Mouse (Mus musculus) layer of hippocampus, adult 2 months (tissue): ENCODE data around the gene Ccdc27. TPM values are rescaled to one million over a fixed set of nuclear protein-coding genes. Genes with fewer than 3 reads are reported as not detected.

Experiments
- DNase-seq, 2 experiments: peaks; one replicate each; pipeline ENCODE4 v3.0.0; 2022; ENCODE audit warnings: low spot score in 2 of 2
- H3K27ac ChIP-seq: fragments of 200-600 bp; 2 replicates; pipeline ENCODE4 v1.8.1; 2022
- H3K4me3 ChIP-seq: fragments of 200-600 bp; 2 replicates; pipeline ENCODE4 v1.8.1; 2022; ENCODE audit warnings: mild to moderate bottlenecking
- CTCF ChIP-seq: fragments of 200-600 bp; conservative IDR thresholded peaks from 2 replicates; pipeline ENCODE4 v1.8.1; 2022; ENCODE audit warnings: antibody characterized with exemption, mild to moderate bottlenecking, moderate library complexity
- long read RNA-seq, 2 experiments: library from polyadenylated mRNA; stranded (forward); transcript quantifications; one replicate each; pipeline ENCODE4 v2.0.0; 2021; ENCODE audit warnings: borderline mapping rate in 2 of 2
- total RNA-seq, 2 experiments: library from RNA; stranded (reverse); gene quantifications; 2 replicates each; pipeline ENCODE4 v1.2.3; 2021

The Ccdc27 gene
- total RNA-seq = 1 to 10 TPM; 1.2 to 1.4 TPM
- long read RNA-seq, experiment 1, partial matches to known transcripts = 0 of 1 reads
- long read RNA-seq, experiment 1, other reads (novel, unspliced or antisense) = 1 of 1 reads
- long read RNA-seq, experiment 2 = 0 reads

DNA sequence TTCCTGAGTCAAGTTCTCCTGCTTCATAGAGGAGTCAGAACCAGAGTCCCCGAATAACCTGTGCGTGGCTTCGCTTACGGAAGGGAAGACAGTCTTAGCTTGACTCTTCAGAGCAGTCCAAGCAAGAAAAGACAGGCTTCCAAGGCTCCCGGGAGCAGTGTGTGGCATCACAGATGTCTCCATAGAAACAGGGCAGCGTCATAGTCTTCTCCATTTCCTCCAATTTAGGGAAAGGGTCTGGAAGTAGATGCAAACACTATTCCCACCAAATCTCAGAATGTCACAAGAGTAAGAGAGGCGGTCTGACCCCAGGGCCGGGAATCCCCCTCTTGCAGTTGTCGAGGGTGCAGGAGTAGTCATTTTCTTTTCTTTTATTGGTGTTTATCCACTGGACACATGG lies at the start of gene Ccdc27:
Ccdc27 (minus strand) TSS at position 101 of the 400 bp plus-strand sequence.
- no peak for TF ChIP-seq CTCF
- Histone ChIP-seq H3K27ac (no peak within 1 kb of the TSS), H3K4me3 (no peak within 1 kb of the TSS)
- DNase-seq = no peak

DNA sequence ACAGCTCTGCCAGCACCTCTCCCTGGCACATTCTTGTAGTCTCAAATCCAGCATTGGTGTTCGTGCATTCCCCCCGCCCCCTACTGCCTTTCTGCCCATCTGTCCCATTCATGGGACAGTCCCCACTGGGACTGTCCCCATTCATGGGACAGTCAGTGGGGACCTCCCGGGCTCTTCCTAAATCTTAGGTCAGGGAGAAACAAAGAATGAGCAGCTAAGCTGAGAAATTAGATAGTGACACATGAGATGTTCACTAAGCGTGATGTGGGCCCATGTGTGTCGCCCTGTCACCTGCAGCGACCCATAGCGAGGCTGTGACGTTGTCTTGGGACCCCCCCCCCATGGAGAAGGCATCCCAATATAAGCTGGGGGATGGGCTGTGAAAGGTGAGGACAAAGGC lies 48.9 kb upstream of the Ccdc27 start:
- no peak for DNase-seq
- no peak for TF ChIP-seq CTCF
- H3K27ac ChIP-seq = no peak overlapping the region
- no peak overlapping the region for H3K4me3 ChIP-seq

DNA sequence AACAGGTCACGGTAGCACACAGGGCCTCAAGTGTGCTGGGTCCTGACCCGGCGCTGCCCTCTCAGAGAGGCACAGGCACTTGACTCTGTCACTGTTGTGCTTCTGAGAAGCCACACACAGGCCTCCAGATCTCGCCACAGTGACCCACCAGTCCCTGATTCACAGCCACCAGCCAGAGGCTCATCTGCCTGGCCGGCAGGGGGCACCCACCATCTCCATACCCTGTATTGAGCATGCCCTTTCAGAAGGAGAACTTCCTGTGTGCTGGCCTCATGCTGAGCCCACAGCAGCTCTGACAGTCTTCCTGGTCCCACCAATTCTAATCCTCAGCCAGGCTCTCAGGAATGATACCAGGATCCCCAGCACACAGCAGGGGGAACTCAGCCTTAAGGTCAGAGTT lies 46.7 kb upstream of the Ccdc27 start:
- no peak for DNase-seq
- Histone ChIP-seq H3K4me3 (no peak overlapping the region), H3K27ac (no peak overlapping the region)
- TF ChIP-seq CTCF = peak; percentile 55

DNA sequence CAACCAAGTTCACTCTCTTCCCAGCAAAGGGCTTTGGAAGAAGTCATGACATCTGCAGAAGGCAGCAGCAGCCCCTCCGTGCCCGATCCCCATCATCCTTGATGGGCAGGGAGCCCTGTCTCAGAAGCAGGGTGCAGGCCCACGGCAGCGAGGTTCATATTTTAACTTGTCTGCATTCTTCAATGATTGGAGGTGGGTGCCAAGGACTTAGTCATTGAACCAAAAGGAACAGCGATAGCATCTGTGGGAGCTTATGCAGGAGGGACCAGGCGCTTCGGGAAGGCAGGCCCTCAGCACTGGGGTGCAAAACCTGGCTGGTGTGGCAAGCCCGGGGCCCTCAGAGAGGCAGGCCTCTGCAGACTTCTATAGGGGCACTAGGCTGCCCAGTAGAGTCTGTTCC lies 44.0 kb upstream of the Ccdc27 start:
- no peak for DNase-seq
- 0 out of 2 replicates have a peak overlapping the region, but pooled peaks have one; percentile 18 for H3K27ac ChIP-seq
- no peak for TF ChIP-seq CTCF
- H3K4me3 ChIP-seq = no peak overlapping the region

DNA sequence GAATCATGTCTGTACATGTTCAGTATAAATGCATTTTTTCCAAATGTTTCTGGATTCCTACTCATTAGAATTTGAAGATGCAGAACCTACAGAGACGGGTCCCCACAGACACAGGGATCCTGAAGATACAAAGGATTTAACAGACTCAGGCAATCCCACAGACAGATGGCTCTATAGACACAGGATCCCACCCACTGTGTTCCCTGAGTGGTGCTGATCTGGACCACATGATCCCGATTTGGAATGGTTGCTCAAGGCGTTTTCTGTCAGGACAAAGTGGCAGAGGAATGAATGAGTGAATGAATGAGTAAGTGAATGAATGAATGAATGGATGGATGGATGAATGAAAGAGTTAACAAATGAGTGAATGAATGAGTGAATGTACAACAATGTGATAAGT lies 43.4 kb upstream of the Ccdc27 start:
- Histone ChIP-seq H3K4me3 (no peak overlapping the region), H3K27ac (peak overlapping the region; percentile 18; the same call in 1 of the 2 replicates)
- TF ChIP-seq CTCF = no peak
- DNase-seq = peak in 1 of 2 experiments; percentile 66

DNA sequence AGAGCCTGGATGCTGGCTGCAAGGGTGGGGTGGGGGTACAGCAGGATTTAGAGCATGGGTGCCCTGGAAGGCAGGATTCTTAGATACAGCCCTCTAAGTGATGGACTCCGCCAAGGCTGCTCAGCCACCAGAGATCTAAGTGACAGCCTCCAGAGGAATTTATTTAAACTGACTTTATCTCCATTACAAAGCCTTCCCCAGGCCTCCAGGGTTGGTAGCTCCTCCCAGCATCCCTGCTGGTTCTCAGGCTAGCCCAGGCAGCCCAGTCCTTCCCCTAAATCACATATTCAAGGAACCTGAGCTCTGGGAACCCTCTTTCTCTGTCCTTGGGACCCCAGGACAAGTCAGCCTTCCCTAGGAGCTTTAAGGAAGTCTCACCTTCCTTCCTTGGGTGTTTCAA lies 39.5 kb upstream of the Ccdc27 start:
- no peak overlapping the region for H3K4me3 ChIP-seq
- no peak overlapping the region for H3K27ac ChIP-seq
- no peak for TF ChIP-seq CTCF
- no peak for DNase-seq

DNA sequence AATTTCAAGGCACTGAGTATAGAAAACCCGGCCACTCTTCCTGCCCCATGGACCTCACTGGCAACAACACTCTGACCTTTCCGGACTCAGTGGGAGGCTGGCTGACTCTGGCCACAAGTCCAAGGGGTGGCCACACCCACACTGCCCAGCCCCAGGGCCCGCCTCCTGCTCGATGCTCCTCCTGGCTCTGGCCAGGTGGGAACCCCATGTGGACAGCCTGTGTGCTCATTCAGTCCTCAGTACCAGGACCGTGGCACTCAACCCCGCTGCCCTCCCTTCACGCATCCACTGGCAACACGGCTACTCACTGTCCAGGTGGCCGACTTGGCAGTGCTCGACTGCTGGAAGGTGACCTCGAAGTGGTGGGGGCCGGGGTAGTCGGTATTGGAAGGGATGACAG lies 38.5 kb upstream of the Ccdc27 start:
- Histone ChIP-seq H3K4me3 (peak overlapping the region; percentile 17; the same call in 1 of the 2 replicates), H3K27ac (no peak overlapping the region)
- no peak for DNase-seq
- no peak for TF ChIP-seq CTCF

DNA sequence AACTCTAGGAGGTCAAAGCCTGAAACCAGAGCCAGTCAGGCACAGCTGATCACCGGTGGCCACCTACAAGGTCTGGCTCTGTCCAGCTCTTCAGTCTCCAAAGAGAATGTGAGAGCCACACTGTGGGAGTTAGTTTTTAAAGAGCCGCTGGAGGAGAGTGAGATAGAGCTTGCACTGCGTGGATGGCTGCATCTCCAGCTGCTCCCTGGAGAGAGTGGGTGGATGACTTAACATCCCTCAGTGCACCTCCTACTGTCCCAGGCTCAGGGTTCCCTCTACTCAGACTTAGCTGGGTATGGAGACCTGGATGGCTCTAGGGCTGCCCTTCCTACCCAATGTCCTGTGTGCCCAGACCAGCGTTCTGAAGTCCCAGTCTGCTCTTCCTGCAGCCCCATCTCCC lies 37.7 kb upstream of the Ccdc27 start:
- no peak for DNase-seq
- no peak overlapping the region for H3K27ac ChIP-seq
- H3K4me3 ChIP-seq = no peak overlapping the region

DNA sequence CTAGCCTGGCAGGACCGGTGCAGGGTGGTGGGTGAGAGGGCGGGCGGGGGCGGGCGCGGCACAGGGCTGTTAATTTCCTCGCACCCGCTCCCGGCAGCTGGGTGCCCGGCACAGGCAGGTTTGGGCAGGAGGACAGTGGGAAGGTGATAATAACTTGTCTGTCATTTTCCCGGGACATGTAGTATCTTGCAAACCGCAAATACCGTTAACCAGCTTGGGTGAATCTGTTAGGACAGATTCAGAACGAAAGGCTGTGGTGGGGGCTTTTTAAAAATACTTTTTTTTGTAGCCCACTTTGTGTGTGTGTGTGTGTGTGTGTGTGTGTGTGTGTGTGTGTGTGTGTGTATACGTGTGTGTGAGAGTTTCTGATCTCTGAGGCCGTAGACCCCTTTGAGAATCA lies 29.5 kb upstream of the Ccdc27 start:
- Histone ChIP-seq H3K27ac (no peak overlapping the region), H3K4me3 (no peak overlapping the region)
- TF ChIP-seq CTCF = no peak
- no peak for DNase-seq

More for the DNA sequence above, 37.7 kb upstream of the Ccdc27 start:
- no peak for TF ChIP-seq CTCF

DNA sequence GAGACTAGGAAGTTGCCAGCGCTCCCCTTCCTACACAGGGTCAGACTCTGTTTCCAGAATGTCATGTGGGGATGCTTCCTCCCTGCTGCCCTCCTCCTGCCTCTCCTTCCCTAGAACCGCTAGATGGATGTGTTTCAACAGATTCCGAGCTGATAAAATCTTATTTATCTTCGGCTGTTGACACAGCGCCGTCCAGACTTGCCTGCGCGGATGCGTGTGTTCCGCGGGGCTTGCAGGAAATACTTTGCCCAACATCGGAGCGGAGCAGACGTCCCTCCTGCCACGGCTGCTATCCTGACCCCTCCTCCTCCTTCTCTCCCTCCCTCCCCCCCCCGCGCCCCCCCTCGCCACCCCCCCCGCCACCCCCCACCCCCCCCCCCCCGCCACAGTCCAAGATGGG lies 29.0 kb upstream of the Ccdc27 start:
- no peak for TF ChIP-seq CTCF

DNA sequence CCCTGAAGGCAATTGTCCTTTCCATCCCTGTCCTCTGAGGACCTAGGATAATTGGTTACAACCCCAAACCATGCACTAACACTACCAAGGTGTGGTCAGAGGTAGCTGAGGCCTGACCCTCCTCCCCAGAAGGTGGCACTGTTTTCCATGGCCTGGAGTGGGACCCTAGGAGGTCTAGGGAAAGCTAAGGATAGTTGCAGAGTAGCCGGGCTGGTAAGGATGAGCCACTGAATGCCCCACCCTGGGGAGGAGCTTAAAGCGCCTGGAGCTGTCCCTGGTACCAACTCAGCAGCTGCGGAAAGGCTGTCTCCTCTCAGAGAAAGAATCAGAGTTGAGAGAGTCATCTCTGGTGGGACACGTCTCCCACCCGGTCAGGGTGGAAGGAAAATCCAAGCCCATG lies 28.4 kb upstream of the Ccdc27 start:
- H3K4me3 ChIP-seq = no peak overlapping the region
- TF ChIP-seq CTCF = peak; percentile 54
- no peak overlapping the region for H3K27ac ChIP-seq
- DNase-seq = no peak

More for the DNA sequence above, 29.0 kb upstream of the Ccdc27 start:
- H3K27ac ChIP-seq = no peak overlapping the region
- DNase-seq = no peak
- H3K4me3 ChIP-seq = no peak overlapping the region; the same call in 1 of the 2 replicates

DNA sequence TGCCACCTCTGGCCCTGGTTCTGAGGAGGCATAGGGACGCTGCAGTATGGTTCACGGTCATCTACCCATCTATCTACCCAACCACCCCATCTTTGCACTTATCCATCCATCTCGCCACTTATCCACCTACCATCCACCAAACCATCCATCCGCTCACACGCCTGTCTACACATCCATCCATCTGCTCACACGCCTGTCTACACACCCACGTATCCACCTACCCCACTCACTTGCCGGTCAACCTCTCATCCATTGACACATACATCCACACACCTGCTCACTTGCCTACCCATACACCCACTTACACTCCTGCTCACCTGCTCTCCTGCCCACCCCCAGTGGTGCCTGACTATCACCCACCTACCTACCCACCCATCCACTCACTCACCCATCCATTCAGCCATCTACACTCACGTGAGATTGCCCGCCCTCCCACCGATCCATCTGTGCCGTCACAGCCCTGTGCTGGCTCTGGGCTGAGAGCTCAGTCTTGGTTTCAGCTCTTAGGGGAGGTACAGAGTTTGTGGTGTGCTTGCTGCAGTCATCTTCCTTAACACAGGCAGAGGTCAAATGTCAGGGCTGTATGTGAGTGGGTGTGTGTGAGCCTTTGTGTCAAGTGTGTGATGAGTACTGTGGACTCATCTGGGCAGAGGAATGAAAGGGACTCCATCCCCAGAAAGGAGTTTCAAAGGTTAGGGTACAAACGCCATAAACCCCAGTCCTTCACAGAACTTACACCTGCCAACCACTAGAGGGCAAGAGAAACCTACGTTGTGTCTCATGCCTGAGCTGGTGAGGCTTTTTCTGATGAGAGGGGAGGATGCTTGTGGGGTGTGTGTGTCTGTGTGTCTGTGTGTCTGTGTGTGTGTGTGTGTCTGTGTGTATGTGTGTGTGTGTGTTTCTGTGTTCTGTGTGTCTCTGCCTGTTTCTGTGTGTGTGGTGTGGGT lies 22.6 kb upstream of the Ccdc27 start:
- TF ChIP-seq CTCF = peak; percentile 78
- H3K4me3 ChIP-seq = no peak overlapping the region
- H3K27ac ChIP-seq = peak overlapping the region; percentile 28; the same call in 1 of the 2 replicates
- peak; percentile 44 to 55 for DNase-seq

DNA sequence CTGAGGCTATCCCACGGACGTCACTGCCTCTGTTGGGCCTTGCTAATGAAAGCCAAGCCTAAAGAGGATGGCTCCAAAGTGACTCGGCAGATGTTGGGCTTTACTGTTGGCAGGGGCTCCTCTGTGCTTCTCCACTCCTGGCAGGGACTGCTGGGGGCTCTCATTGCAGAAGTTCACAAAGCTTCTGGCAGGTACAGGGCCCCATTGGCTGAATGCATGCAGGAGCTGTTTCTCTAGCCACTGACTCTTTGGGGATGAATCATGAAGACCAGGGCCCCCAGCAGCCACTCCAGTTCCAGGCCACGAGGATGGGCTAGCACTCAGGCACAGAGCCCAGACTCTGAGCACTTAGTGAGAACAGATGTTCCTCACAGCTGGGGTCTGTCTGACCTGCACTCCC lies 15.2 kb upstream of the Ccdc27 start:
- TF ChIP-seq CTCF = no peak
- no peak for DNase-seq
- Histone ChIP-seq H3K4me3 (no peak overlapping the region), H3K27ac (no peak overlapping the region)

DNA sequence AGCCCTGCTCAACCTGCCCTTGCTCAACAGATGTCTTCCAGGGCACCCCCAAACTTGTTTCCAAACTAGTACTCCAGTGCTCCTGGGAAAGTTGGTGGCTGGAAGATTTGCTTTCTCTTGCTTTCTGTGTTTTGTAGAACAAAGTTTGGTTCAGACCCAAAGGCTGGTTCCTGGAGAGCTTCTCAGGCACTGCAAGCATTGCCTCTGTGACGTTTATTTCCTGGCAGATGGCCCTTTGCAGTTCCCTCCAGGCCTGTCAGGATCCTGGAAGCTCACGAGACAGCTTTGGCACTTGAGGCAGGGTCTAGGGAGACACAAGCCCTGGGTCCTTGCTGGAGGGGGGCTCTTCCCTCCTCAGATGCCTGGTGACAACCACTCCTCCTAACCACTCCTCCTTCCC lies 14.2 kb upstream of the Ccdc27 start:
- no peak for DNase-seq
- Histone ChIP-seq H3K4me3 (no peak overlapping the region), H3K27ac (no peak overlapping the region)
- no peak for TF ChIP-seq CTCF
